ENCODE assay signal across 24 mouse cellular contexts in genomic region chr16:89789792-89790434, GRCm38 (mm10).
"Had no signal": no experiment of that assay in that cellular context is flagged by ENCODE, and none has a peak within 500 bp of the region (broad histone marks: within the 10 kb centered on the region; RNA-seq: fewer than 3 reads in every experiment).

No protein-coding gene starts in this region.

- H3K27ac ChIP-seq: kidney, embryonic 15.5 days; limb, embryonic 10.5 days; limb, embryonic 13.5 days; liver, embryonic 12.5 days; liver, embryonic 15.5 days; lung, embryonic 15.5 days; midbrain, embryonic 10.5 days; midbrain, embryonic 13.5 days; neural tube, embryonic 13.5 days; stomach, embryonic 15.5 days had no signal

- H3K27me3 ChIP-seq: kidney, embryonic 15.5 days; limb, embryonic 13.5 days; liver, embryonic 12.5 days; liver, embryonic 15.5 days; lung, embryonic 15.5 days; megakaryocyte, embryonic 14.5 days; midbrain, embryonic 13.5 days; neural tube, embryonic 13.5 days; stomach, embryonic 15.5 days had no signal

- H3K4me3 ChIP-seq: kidney, embryonic 15.5 days; limb, embryonic 10.5 days; limb, embryonic 13.5 days; liver, embryonic 12.5 days; liver, embryonic 15.5 days; lung, embryonic 15.5 days; megakaryocyte, embryonic 14.5 days; midbrain, embryonic 10.5 days; midbrain, embryonic 13.5 days; myocyte; neural tube, embryonic 13.5 days; stomach, embryonic 15.5 days had no signal

- H3K9ac ChIP-seq: kidney, embryonic 15.5 days; limb, embryonic 13.5 days; liver, embryonic 12.5 days; liver, embryonic 15.5 days; lung, embryonic 15.5 days; midbrain, embryonic 13.5 days; neural tube, embryonic 13.5 days; stomach, embryonic 15.5 days had no signal

- H3K4me2 ChIP-seq: kidney, embryonic 15.5 days; limb, embryonic 13.5 days; liver, embryonic 12.5 days; liver, embryonic 15.5 days; lung, embryonic 15.5 days; midbrain, embryonic 13.5 days; neural tube, embryonic 13.5 days; stomach, embryonic 15.5 days had no signal

- DNase-seq: kidney, postnatal 10 days; kidney, postnatal 36 days; layer of hippocampus, postnatal 36 days; liver; lung, adult 18-20 months; lung, postnatal 10 days; lung, postnatal 36 days; retina, postnatal 1 day; right cerebral cortex, postnatal 25 days; spleen, adult 18-20 months; thymus, postnatal 25 days had no signal

- H3K4me1 ChIP-seq: kidney, embryonic 15.5 days; limb, embryonic 10.5 days; limb, embryonic 13.5 days; lung, embryonic 15.5 days; neural tube, embryonic 13.5 days; stomach, embryonic 15.5 days had no signal

- ATAC-seq: liver, embryonic 12.5 days; midbrain, embryonic 13.5 days; midbrain, embryonic 16.5 days had no signal

- H3K9me3 ChIP-seq: kidney, embryonic 15.5 days; limb, embryonic 10.5 days; limb, embryonic 13.5 days; liver, embryonic 12.5 days; liver, embryonic 15.5 days; lung, embryonic 15.5 days; midbrain, embryonic 13.5 days; neural tube, embryonic 13.5 days; stomach, embryonic 15.5 days had no signal

- H3K36me3 ChIP-seq: liver, embryonic 15.5 days; lung, embryonic 15.5 days had no signal
